Mouse (Mus musculus): ENCODE measurements around the gene Lima1. TPM values are rescaled to one million over a fixed set of nuclear protein-coding genes. Genes with fewer than 3 reads are reported as not detected.

Gene Lima1
- polyA plus RNA-seq, 1 experiment from 2014 or later: 64.3 TPM

DNA sequence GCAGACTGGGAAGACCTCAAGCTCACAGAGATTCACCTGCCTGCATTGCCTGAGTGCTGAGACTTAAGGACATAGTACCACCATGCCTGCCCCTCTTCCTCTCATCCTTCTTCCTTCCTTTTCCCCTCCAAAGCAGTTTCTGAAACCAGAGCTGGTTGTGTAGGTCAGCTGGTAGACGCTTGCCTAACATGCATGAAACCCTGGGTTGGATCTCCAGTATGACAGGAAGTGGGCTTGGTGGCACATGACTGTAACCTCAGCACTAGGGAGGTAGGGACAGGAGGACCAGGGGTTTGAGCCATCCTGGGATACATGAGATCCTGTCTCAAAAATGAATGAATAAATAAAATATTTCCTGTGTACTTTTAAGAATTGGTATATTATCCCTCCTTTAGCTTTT lies 32.3 kb upstream of the Lima1 start:
- no peak overlapping the region for H3K9ac ChIP-seq (ENCODE audit: low read depth, low read length)
- no peak overlapping the region for H3K27ac ChIP-seq (ENCODE audit: low read depth, low read length)
- no peaks in the 10 kb centered on the region for H3K27me3 ChIP-seq (replicated peaks; ENCODE audit: control insufficient read depth, insufficient read depth, low read length)
- H3K4me1 ChIP-seq (replicated peaks; ENCODE audit: control insufficient read depth, insufficient read depth, low read length): 0 out of 2 replicates have a peak, but pooled peaks cover 2% of the 10 kb centered on the region
- no peaks in the 10 kb centered on the region for H3K9me3 ChIP-seq (ENCODE audit: control insufficient read depth)
- no peak overlapping the region for H3K4me2 ChIP-seq (replicated peaks; ENCODE audit: low read depth)
- no peaks in the 10 kb centered on the region for H3K36me3 ChIP-seq (ENCODE audit: control insufficient read depth, insufficient read depth)
- no peak overlapping the region for H3K4me3 ChIP-seq (ENCODE audit: low read depth, low read length)
- 55% methylated on average over 1 of the region's 1 CpGs for WGBS
- no peak for TF ChIP-seq CTCF (IDR thresholded peaks at IDR 0.05; ENCODE audit: low read depth)
- no peak for ATAC-seq

GRCm38 (mm10) chr15:99907041-99907440 lies 31.8 kb upstream of the Lima1 start:
- no peaks in the 10 kb centered on the region for H3K27me3 ChIP-seq (replicated peaks; ENCODE audit: control insufficient read depth, insufficient read depth, low read length)
- H3K4me1 ChIP-seq (replicated peaks; ENCODE audit: control insufficient read depth, insufficient read depth, low read length): 0 out of 2 replicates have a peak, but pooled peaks cover 2% of the 10 kb centered on the region
- H3K9me3 ChIP-seq (ENCODE audit: control insufficient read depth): no peaks in the 10 kb centered on the region
- H3K4me3 ChIP-seq (ENCODE audit: low read depth, low read length): no peak overlapping the region
- TF ChIP-seq CTCF (IDR thresholded peaks at IDR 0.05; ENCODE audit: low read depth): no peak
- H3K36me3 ChIP-seq (ENCODE audit: control insufficient read depth, insufficient read depth): no peaks in the 10 kb centered on the region
- WGBS: 48% methylated on average over 4 of the region's 4 CpGs
- no peak overlapping the region for H3K4me2 ChIP-seq (replicated peaks; ENCODE audit: low read depth)
- no peak for ATAC-seq
- no peak overlapping the region for H3K27ac ChIP-seq (ENCODE audit: low read depth, low read length)
- no peak overlapping the region for H3K9ac ChIP-seq (ENCODE audit: low read depth, low read length)

DNA sequence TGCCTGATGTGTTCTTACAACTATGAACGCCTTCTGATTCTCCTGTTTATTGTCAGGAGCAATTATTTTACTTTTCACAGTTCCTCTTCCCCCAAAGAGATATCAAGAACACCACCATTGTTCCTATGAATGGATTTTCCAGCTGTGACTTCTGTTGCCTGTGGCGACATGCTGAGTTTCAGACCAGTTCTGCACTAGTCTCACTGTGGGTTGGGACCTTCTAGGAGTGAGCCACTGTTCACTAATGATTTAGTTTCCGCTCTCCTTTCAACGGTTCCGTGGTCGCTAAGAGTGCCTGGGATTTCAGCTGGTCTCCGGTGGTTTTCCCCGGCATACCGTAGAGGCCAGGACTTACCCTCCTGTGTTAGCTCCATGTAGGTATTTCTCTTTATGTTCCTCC lies 29.6 kb upstream of the Lima1 start:
- Histone ChIP-seq H3K4me1 (replicated peaks; ENCODE audit: control insufficient read depth, insufficient read depth, low read length) (0 out of 2 replicates have a peak, but pooled peaks cover 2% of the 10 kb centered on the region), H3K27me3 (replicated peaks; ENCODE audit: control insufficient read depth, insufficient read depth, low read length) (no peaks in the 10 kb centered on the region), H3K27ac (ENCODE audit: low read depth, low read length) (no peak overlapping the region)

DNA sequence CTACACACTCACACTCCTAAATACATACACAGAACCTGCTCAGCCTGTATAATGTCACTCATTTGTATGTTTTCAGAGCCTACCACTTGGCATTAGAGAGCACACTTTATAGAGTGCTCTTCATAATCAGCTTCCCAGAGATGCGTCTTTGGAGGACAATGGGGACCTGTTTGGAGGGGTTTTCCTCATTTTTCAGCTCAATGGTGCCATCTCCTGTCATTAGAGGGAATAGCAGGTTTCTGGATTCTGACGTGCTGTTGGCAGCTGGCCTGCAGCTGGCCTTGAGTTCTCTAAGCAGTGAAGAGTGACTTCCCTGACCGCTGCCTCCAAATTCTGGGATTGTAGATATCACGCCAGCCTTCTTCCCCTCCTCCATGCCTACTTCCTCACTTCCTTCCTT lies 29.1 kb upstream of the Lima1 start:
- 0 out of 2 replicates have a peak, but pooled peaks have one; percentile 23 for ATAC-seq
- Histone ChIP-seq H3K4me2 (replicated peaks; ENCODE audit: low read depth) (no peak overlapping the region), H3K36me3 (ENCODE audit: control insufficient read depth, insufficient read depth) (no peaks in the 10 kb centered on the region), H3K9me3 (ENCODE audit: control insufficient read depth) (no peaks in the 10 kb centered on the region), H3K27me3 (replicated peaks; ENCODE audit: control insufficient read depth, insufficient read depth, low read length) (no peaks in the 10 kb centered on the region), H3K4me1 (replicated peaks; ENCODE audit: control insufficient read depth, insufficient read depth, low read length) (0 out of 2 replicates have a peak, but pooled peaks cover 2% of the 10 kb centered on the region), H3K4me3 (ENCODE audit: low read depth, low read length) (no peak overlapping the region), H3K27ac (ENCODE audit: low read depth, low read length) (no peak overlapping the region), H3K9ac (ENCODE audit: low read depth, low read length) (no peak overlapping the region)
- peak; percentile 90 for TF ChIP-seq CTCF (IDR thresholded peaks at IDR 0.05; ENCODE audit: low read depth)
- 0% methylated on average over 4 of the region's 4 CpGs for WGBS

More for the DNA sequence above, 29.6 kb upstream of the Lima1 start:
- H3K9ac ChIP-seq (ENCODE audit: low read depth, low read length): no peak overlapping the region
- no peak overlapping the region for H3K4me2 ChIP-seq (replicated peaks; ENCODE audit: low read depth)
- TF ChIP-seq CTCF (IDR thresholded peaks at IDR 0.05; ENCODE audit: low read depth): no peak
- WGBS: 82% methylated on average over 9 of the region's 9 CpGs
- ATAC-seq: no peak
- H3K4me3 ChIP-seq (ENCODE audit: low read depth, low read length): no peak overlapping the region
- H3K36me3 ChIP-seq (ENCODE audit: control insufficient read depth, insufficient read depth): no peaks in the 10 kb centered on the region
- H3K9me3 ChIP-seq (ENCODE audit: control insufficient read depth): no peaks in the 10 kb centered on the region

GRCm38 (mm10) chr15:99903227-99903626 lies 28.0 kb upstream of the Lima1 start:
- Histone ChIP-seq H3K4me1 (replicated peaks; ENCODE audit: control insufficient read depth, insufficient read depth, low read length) (no peaks in the 10 kb centered on the region), H3K9me3 (ENCODE audit: control insufficient read depth) (no peaks in the 10 kb centered on the region), H3K36me3 (ENCODE audit: control insufficient read depth, insufficient read depth) (no peaks in the 10 kb centered on the region), H3K27ac (ENCODE audit: low read depth, low read length) (no peak overlapping the region), H3K4me2 (replicated peaks; ENCODE audit: low read depth) (peak overlapping the region; percentile 21; the same call in 1 of the 2 replicates), H3K4me3 (ENCODE audit: low read depth, low read length) (no peak overlapping the region), H3K9ac (ENCODE audit: low read depth, low read length) (no peak overlapping the region), H3K27me3 (replicated peaks; ENCODE audit: control insufficient read depth, insufficient read depth, low read length) (no peaks in the 10 kb centered on the region)
- TF ChIP-seq CTCF (IDR thresholded peaks at IDR 0.05; ENCODE audit: low read depth): no peak
- 68% methylated on average over 5 of the region's 5 CpGs for WGBS
- no peak for ATAC-seq

DNA sequence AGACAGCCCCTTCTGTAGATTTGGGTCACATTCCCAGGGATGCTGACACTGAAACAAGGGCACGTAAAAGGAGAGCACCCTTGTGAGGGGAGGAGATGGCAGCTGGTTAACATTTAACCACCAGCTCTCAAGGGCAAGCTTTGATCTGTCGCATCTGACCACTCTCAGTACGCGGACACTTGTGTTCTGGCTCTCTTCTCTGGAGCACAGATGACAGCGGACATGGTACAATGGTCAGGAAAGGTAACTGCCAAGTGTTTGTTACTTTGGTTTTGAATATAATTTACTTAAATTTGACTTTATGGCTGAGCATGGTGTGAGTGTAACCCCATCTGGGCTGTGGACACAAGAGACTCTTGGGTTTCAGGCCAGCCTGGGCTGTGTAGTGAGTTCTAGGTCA lies 27.5 kb upstream of the Lima1 start:
- Histone ChIP-seq H3K36me3 (ENCODE audit: control insufficient read depth, insufficient read depth) (no peaks in the 10 kb centered on the region), H3K4me3 (ENCODE audit: low read depth, low read length) (no peak overlapping the region), H3K9me3 (ENCODE audit: control insufficient read depth) (no peaks in the 10 kb centered on the region), H3K4me2 (replicated peaks; ENCODE audit: low read depth) (peak overlapping the region; percentile 21; the same call in 1 of the 2 replicates), H3K4me1 (replicated peaks; ENCODE audit: control insufficient read depth, insufficient read depth, low read length) (no peaks in the 10 kb centered on the region), H3K27ac (ENCODE audit: low read depth, low read length) (no peak overlapping the region), H3K9ac (ENCODE audit: low read depth, low read length) (no peak overlapping the region), H3K27me3 (replicated peaks; ENCODE audit: control insufficient read depth, insufficient read depth, low read length) (no peaks in the 10 kb centered on the region)
- TF ChIP-seq CTCF (IDR thresholded peaks at IDR 0.05; ENCODE audit: low read depth): no peak
- no peak for ATAC-seq
- 32% methylated on average over 5 of the region's 5 CpGs for WGBS

- Histone ChIP-seq H3K36me3 (ENCODE audit: control insufficient read depth, insufficient read depth) (no peaks in the 10 kb centered on the region), H3K4me2 (replicated peaks; ENCODE audit: low read depth) (no peak overlapping the region), H3K27me3 (replicated peaks; ENCODE audit: control insufficient read depth, insufficient read depth, low read length) (no peaks in the 10 kb centered on the region), H3K9ac (ENCODE audit: low read depth, low read length) (no peak overlapping the region), H3K4me3 (ENCODE audit: low read depth, low read length) (no peak overlapping the region), H3K4me1 (replicated peaks; ENCODE audit: control insufficient read depth, insufficient read depth, low read length) (peaks cover 3% of the 10 kb centered on the region; the same call in 1 of the 2 replicates), H3K9me3 (ENCODE audit: control insufficient read depth) (no peaks in the 10 kb centered on the region), H3K27ac (ENCODE audit: low read depth, low read length) (no peak overlapping the region)
- peak; percentile 63 for TF ChIP-seq CTCF (IDR thresholded peaks at IDR 0.05; ENCODE audit: low read depth)
- no peak for ATAC-seq
Observed at GRCm38 (mm10) chr15:99896621-99897020, 21.4 kb upstream of the Lima1 start.
